Mouse (Mus musculus) midbrain, embryonic 14.5 days (tissue): ENCODE measurements around the gene Slc43a1. TPM values are rescaled to one million over a fixed set of nuclear protein-coding genes. Genes with fewer than 3 reads are reported as not detected.

Experiments used
- ATAC-seq: fragments of 200-750 bp; cut with Nextera tagmentation; 2 replicates; pipeline ENCODE4 v1.8.0; 2017; ENCODE audit warnings: moderate number of reproducible peaks, moderate library complexity; ENCODE audit not compliant: low FRiP score, low TSS enrichment
- DNase-seq: peaks from one replicate; pipeline ENCODE4 v3.0.0-alpha.2; 2015
- H3K27ac ChIP-seq: fragments of 300-500 bp; sonication (generic); replicated peaks from 2 replicates; pipeline ENCODE4 v1.5.1; 2014; ENCODE audit warnings: mild to moderate bottlenecking, low read depth, low read length, moderate library complexity
- H3K27me3 ChIP-seq: fragments of 300-500 bp; sonication (generic); 2 replicates; pipeline ENCODE4 v1.6.1; 2014; ENCODE audit warnings: low read length, control low read depth, mixed read lengths; ENCODE audit not compliant: control insufficient read depth, insufficient read depth
- H3K36me3 ChIP-seq: fragments of 300-500 bp; sonication (generic); 2 replicates; pipeline ENCODE4 v1.6.1; 2014; ENCODE audit warnings: low read length, control low read depth; ENCODE audit not compliant: control insufficient read depth, insufficient read depth
- H3K4me1 ChIP-seq: fragments of 300-500 bp; sonication (generic); 2 replicates; pipeline ENCODE4 v1.6.1; 2014; ENCODE audit warnings: mild to moderate bottlenecking, antibody characterized with exemption, low read length, control low read depth; ENCODE audit not compliant: control insufficient read depth, insufficient read depth
- H3K4me2 ChIP-seq: fragments of 300-500 bp; sonication (generic); 2 replicates; pipeline ENCODE4 v1.6.1; 2014; ENCODE audit warnings: mild to moderate bottlenecking, low read length, moderate library complexity
- H3K4me3 ChIP-seq: fragments of 300-500 bp; sonication (generic); replicated peaks from 2 replicates; pipeline ENCODE4 v1.5.1; 2014; ENCODE audit warnings: low read depth, low read length
- H3K9ac ChIP-seq: fragments of 300-500 bp; sonication (generic); replicated peaks from 2 replicates; pipeline ENCODE4 v1.6.1; 2014; ENCODE audit warnings: mild to moderate bottlenecking, low read length, moderate library complexity
- H3K9me3 ChIP-seq: fragments of 300-500 bp; sonication (generic); 2 replicates; pipeline ENCODE4 v1.6.1; 2016; ENCODE audit warnings: low read length, control low read depth, mixed read lengths; ENCODE audit not compliant: control insufficient read depth
- WGBS: fragments of 180-500 bp; shearing (Covaris S2); extraction: QIAGEN DNeasy Blood & Tissue Kit; methylation state at CpG from one replicate; pipeline ENCODE4 v1.1.7; 2014; 5-methylcytosine and 5-hydroxymethylcytosine counted together
- polyA plus RNA-seq: library from polyadenylated mRNA; unstranded; fragments of >200 nt; fragmentation: Nextera tagmentation; extraction: Ambion mirVana; gene quantifications from 2 replicates; pipeline ENCODE4 v1.2.1, GENCODE M21; 2014

The Slc43a1 gene
- polyA plus RNA-seq, 1 experiment from 2014 or later: 2.4 TPM

- no peaks in the 10 kb centered on the region for H3K4me1 ChIP-seq
- no peak for DNase-seq
- H3K36me3 ChIP-seq: no peaks in the 10 kb centered on the region
- WGBS: 76% methylated on average over 3 of the region's 3 CpGs
- H3K9ac ChIP-seq: no peak overlapping the region
- H3K4me3 ChIP-seq: no peak overlapping the region
- peaks cover 4% of the 10 kb centered on the region; the same call in 1 of the 2 replicates for H3K27me3 ChIP-seq
- no peaks in the 10 kb centered on the region for H3K9me3 ChIP-seq
- H3K27ac ChIP-seq: no peak overlapping the region
- no peak for ATAC-seq
- H3K4me2 ChIP-seq: no peak overlapping the region
Observed at GRCm38 (mm10) chr2:84819861-84820260, 18.8 kb upstream of the Slc43a1 start.

- H3K4me1 ChIP-seq: peaks cover 1% of the 10 kb centered on the region
- 69% methylated on average over 13 of the region's 13 CpGs for WGBS
- H3K9ac ChIP-seq: no peak within 1 kb of the TSS
- ATAC-seq (no peak), DNase-seq (no peak)
- no peaks in the 10 kb centered on the region for H3K36me3 ChIP-seq
- H3K27ac ChIP-seq: no peak within 1 kb of the TSS
- peaks cover 4% of the 10 kb centered on the region; the same call in 1 of the 2 replicates for H3K27me3 ChIP-seq
- H3K9me3 ChIP-seq: no peaks in the 10 kb centered on the region
- H3K4me3 ChIP-seq: no peak within 1 kb of the TSS
- H3K4me2 ChIP-seq: no peak within 1 kb of the TSS
Observed at GRCm38 (mm10) chr2:84822552-84822951, 16.1 kb upstream of the Slc43a1 start, which contains the start of gene Smtnl1. Gene Smtnl1, minus strand, starts transcription at chr2:84822652.

GRCm38 (mm10) chr2:84823237-84823636 lies 15.4 kb upstream of the Slc43a1 start:
- ATAC-seq: no peak
- Histone ChIP-seq H3K27me3 (peaks cover 4% of the 10 kb centered on the region; the same call in 1 of the 2 replicates), H3K9me3 (no peaks in the 10 kb centered on the region), H3K4me3 (no peak overlapping the region), H3K4me2 (no peak overlapping the region), H3K36me3 (no peaks in the 10 kb centered on the region), H3K27ac (no peak overlapping the region), H3K4me1 (peaks cover 7% of the 10 kb centered on the region), H3K9ac (no peak overlapping the region)
- 62% methylated on average over 2 of the region's 2 CpGs for WGBS
- no peak for DNase-seq

DNA sequence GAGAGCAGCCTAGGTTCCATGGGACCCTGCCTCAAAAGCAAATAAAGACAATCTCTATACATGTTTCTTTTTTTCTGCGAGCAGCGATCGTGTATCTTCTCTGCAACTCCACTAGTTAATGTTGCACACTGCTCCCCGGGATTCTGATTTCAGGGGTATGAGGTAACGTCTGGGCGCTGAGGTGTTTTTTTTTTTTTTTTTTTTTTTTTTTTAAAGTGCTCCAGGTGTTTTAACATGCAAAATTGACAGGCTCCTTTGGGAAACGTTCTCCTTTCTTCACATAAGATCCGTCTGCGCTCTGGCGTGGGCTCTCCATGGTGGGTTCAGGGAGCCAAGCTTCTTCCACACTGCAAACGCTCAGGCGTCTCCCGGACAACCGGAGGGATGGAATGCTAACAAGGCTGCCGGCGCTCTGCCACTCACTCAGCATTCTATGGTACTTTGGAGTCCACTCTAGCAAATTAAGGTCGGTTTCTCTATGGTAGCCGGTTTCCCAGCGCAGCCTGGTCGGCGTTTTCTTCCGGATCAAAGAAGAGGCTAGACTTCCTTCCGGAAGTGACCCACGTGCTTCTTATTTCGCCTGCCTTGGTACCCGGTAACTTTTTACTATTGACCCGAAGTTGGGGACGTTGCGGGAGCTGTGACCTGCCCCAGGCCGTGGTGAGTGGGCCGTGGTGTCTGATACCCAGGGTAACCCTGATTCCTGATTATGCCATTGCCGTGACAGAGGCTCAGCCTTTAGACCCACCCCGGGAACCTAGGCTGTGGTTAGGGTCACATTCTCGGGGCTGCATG lies 12.0 kb upstream of the Slc43a1 start, which contains the start of gene Timm10:
Timm10 (plus strand) TSS at position 510 of the 795 bp plus-strand sequence.
- peak; percentile 91 for ATAC-seq
- no peaks in the 10 kb centered on the region for H3K27me3 ChIP-seq
- under 1% methylated on average over 34 of the region's 34 CpGs for WGBS
- peaks cover 7% of the 10 kb centered on the region for H3K4me1 ChIP-seq
- DNase-seq: peak; percentile 96
- H3K4me2 ChIP-seq: peak within 1 kb of the TSS; percentile 100
- no peaks in the 10 kb centered on the region for H3K9me3 ChIP-seq
- peaks cover 11% of the 10 kb centered on the region for H3K36me3 ChIP-seq
- peak within 1 kb of the TSS; percentile 66 for H3K9ac ChIP-seq
- peak within 1 kb of the TSS; percentile 84 for H3K4me3 ChIP-seq
- peak within 1 kb of the TSS; percentile 20; the same call in 1 of the 2 replicates for H3K27ac ChIP-seq

- peak overlapping the region; percentile 100 for H3K4me2 ChIP-seq
- no peaks in the 10 kb centered on the region for H3K9me3 ChIP-seq
- H3K36me3 ChIP-seq: peaks cover 11% of the 10 kb centered on the region
- ATAC-seq (peak; percentile 46), DNase-seq (no peak)
- no peaks in the 10 kb centered on the region for H3K27me3 ChIP-seq
- H3K27ac ChIP-seq: 0 out of 2 replicates have a peak overlapping the region, but pooled peaks have one; percentile 20
- peaks cover 7% of the 10 kb centered on the region for H3K4me1 ChIP-seq
- peak overlapping the region; percentile 66 for H3K9ac ChIP-seq
- WGBS: 1% methylated on average over 29 of the region's 29 CpGs
- peak overlapping the region; percentile 84 for H3K4me3 ChIP-seq
Observed at GRCm38 (mm10) chr2:84827283-84827920, 11.2 kb upstream of the Slc43a1 start.

- H3K27me3 ChIP-seq: no peaks in the 10 kb centered on the region
- no peak overlapping the region for H3K9ac ChIP-seq
- WGBS: 37% methylated on average over 10 of the region's 10 CpGs
- peaks cover 11% of the 10 kb centered on the region for H3K36me3 ChIP-seq
- H3K4me2 ChIP-seq: no peak overlapping the region
- peaks cover 7% of the 10 kb centered on the region for H3K4me1 ChIP-seq
- ATAC-seq (peak; percentile 61; the same call in 1 of the 2 replicates), DNase-seq (peak; percentile 95)
- H3K4me3 ChIP-seq: no peak overlapping the region
- H3K9me3 ChIP-seq: no peaks in the 10 kb centered on the region
- no peak overlapping the region for H3K27ac ChIP-seq
Observed at GRCm38 (mm10) chr2:84831666-84832391, 6.8 kb upstream of the Slc43a1 start.

DNA sequence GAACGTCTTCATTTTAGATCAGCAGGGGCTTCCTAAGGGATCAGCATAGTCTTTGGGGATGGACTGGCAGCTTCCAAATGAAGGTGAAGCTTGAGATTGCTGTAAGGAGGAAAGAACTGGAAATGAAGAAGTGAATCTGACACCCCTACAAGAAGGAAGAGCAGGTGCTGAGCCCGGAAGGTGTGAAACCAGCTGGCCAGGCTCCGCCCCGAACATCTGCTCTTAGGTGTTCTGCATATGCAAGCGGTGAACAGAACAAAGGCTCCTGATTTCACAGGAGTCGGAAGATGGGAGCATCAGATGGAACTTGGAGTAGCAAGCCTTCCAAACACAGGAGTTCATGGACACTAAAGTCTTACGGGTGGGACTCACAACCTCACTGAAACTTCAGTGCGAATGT lies 1.5 kb upstream of the Slc43a1 start:
- Histone ChIP-seq H3K4me2 (no peak overlapping the region), H3K9me3 (no peaks in the 10 kb centered on the region), H3K27ac (no peak overlapping the region), H3K36me3 (no peaks in the 10 kb centered on the region), H3K4me3 (no peak overlapping the region), H3K27me3 (peaks cover 44% of the 10 kb centered on the region), H3K9ac (no peak overlapping the region), H3K4me1 (peaks cover 14% of the 10 kb centered on the region)
- ATAC-seq: no peak
- 69% methylated on average over 8 of the region's 8 CpGs for WGBS
- DNase-seq: no peak

GRCm38 (mm10) chr2:84837817-84838592 lies 645 bp upstream of the Slc43a1 start:
- Histone ChIP-seq H3K4me2 (no peak overlapping the region), H3K27ac (no peak overlapping the region), H3K4me3 (no peak overlapping the region), H3K4me1 (peaks cover 14% of the 10 kb centered on the region), H3K9ac (no peak overlapping the region), H3K36me3 (no peaks in the 10 kb centered on the region), H3K27me3 (peaks cover 44% of the 10 kb centered on the region), H3K9me3 (no peaks in the 10 kb centered on the region)
- 26% methylated on average over 9 of the region's 9 CpGs for WGBS
- DNase-seq (no peak), ATAC-seq (no peak)
